Mouse (Mus musculus): ENCODE measurements around the gene Nwd1.

Nwd1 gene

GRCm38 (mm10) chr8:72761322-72762051, 115.0 kb downstream of the Nwd1 start, which contains the start of gene F2rl3:
TSS of gene F2rl3 (plus strand) at chr8:72761880.
- in situ Hi-C loops (cut with MboI; ENCODE audit: unreplicated experiment in 2 of 2) = no loop called here

- in situ Hi-C loops (cut with MboI; ENCODE audit: unreplicated experiment in 2 of 2) = no loop called here
Measured at GRCm38 (mm10) chr8:72762306-72762705, 115.8 kb downstream of the Nwd1 start.

- in situ Hi-C loops (cut with MboI; ENCODE audit: unreplicated experiment in 2 of 2) = no loop called here
Measured at GRCm38 (mm10) chr8:72765696-72766095, 119.2 kb downstream of the Nwd1 start.

GRCm38 (mm10) chr8:72766777-72767176, 120.3 kb downstream of the Nwd1 start:
- in situ Hi-C loops (cut with MboI; ENCODE audit: unreplicated experiment in 2 of 2) = no loop called here
